Mouse (Mus musculus): ENCODE measurements at regions not wholly inside any gene's neighbourhood (a gene's known extent, or its start where the extent isn't known, plus 50 kb on each side); places are given as distances from the start of the nearest gene placed in this dataset.
A peak's percentile ranks its signal among the peaks of the same experiment; 100 is the strongest.

DNA sequence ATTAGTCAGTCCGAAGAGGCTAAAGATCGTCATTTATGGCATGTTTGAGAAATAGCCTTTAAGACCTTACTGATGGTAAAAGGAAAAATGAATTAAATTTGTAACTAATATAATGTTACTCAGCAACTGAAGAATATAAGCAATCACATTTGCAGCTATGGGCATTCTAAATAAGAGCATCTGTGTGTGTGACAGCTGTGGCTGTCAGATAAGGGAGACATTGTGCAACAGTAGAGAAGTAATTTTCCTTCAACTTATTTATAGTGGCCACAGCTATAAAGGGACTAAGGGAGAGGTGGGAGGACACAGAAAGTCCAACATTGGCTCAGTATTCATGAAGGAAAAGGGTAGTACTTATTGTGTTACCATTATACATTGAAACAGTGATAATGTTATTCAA is 591.8 kb upstream of the Fat1 start:
- Histone ChIP-seq H3K4me2 (no peak overlapping the region), H3K9ac (no peak overlapping the region), H3K9me3 (no peaks in the 10 kb centered on the region), H3K27ac (no peak overlapping the region), H3K4me3 (no peak overlapping the region), H3K27me3 (no peaks in the 10 kb centered on the region), H3K36me3 (no peaks in the 10 kb centered on the region), H3K4me1 (no peaks in the 10 kb centered on the region)
- no peak for ATAC-seq (ENCODE audit: insufficient number of reproducible peaks, low FRiP score, low TSS enrichment, low read depth)
- 73% methylated on average over 2 of the region's 2 CpGs for WGBS

GRCm38 (mm10) chr8:44343924-44344323 is 591.3 kb upstream of the Fat1 start:
- WGBS, result 35% methylated on average over 2 of the region's 2 CpGs
- no peak for ATAC-seq (ENCODE audit: insufficient number of reproducible peaks, low FRiP score, low TSS enrichment, low read depth)
- H3K4me2 ChIP-seq, result no peak overlapping the region

DNA sequence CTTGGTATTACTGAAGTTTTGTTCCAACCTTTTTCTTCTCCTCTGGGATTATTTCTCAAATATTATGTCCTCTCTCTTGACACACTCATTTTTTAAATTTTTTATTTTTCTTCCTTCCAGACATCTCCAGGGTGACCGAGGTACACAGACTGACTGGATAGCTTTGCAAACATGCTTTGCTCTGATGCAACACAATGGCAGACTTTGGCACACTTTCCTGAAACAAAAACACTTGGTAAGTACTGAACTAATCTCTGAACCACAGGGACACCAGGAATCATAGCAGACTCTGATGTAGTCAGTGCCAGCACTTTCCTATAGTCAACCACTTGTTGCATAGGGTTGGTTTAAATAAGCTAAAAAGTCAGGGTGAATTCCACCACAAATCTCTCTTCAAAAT is 587.8 kb upstream of the Fat1 start:
- H3K27ac ChIP-seq, result no peak overlapping the region
- no peaks in the 10 kb centered on the region for H3K27me3 ChIP-seq
- no peaks in the 10 kb centered on the region for H3K4me1 ChIP-seq
- no peak overlapping the region for H3K4me3 ChIP-seq
- 74% methylated on average over 1 of the region's 1 CpGs for WGBS
- H3K9me3 ChIP-seq, result no peaks in the 10 kb centered on the region
- H3K36me3 ChIP-seq, result no peaks in the 10 kb centered on the region
- H3K4me2 ChIP-seq, result no peak overlapping the region
- H3K9ac ChIP-seq, result no peak overlapping the region
- no peak for ATAC-seq (ENCODE audit: insufficient number of reproducible peaks, low FRiP score, low TSS enrichment, low read depth)

More at GRCm38 (mm10) chr8:44343924-44344323, 591.3 kb upstream of the Fat1 start:
- Histone ChIP-seq H3K36me3 (no peaks in the 10 kb centered on the region), H3K9ac (no peak overlapping the region), H3K4me1 (no peaks in the 10 kb centered on the region), H3K27ac (no peak overlapping the region), H3K4me3 (no peak overlapping the region), H3K9me3 (no peaks in the 10 kb centered on the region), H3K27me3 (no peaks in the 10 kb centered on the region)

DNA sequence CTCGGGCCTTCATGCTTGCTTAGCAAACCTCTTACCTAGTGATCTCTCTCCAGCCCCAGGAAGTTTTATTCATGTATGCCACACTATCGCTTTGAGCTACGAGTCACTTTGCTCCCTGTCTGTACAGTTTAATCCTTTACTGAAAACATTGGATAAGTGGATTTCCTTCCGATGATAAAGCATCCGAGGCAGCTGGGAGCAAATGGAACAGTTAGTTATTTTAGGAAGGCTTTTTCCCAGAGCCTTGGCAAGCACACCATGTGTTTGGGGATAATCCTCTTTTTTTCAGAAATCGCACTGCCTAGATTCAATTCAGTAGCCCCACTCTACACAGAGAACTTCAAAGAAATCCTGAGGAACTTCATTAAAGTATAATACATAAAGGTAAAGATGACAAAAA is 561.3 kb upstream of the Fat1 start:
- Histone ChIP-seq H3K27me3 (no peaks in the 10 kb centered on the region), H3K4me1 (no peaks in the 10 kb centered on the region), H3K9me3 (no peaks in the 10 kb centered on the region), H3K9ac (no peak overlapping the region), H3K4me3 (no peak overlapping the region), H3K36me3 (no peaks in the 10 kb centered on the region), H3K27ac (no peak overlapping the region), H3K4me2 (no peak overlapping the region)
- no peak for ATAC-seq (ENCODE audit: insufficient number of reproducible peaks, low FRiP score, low TSS enrichment, low read depth)
- 72% methylated on average over 6 of the region's 6 CpGs for whole genome bisulfite sequencing

DNA sequence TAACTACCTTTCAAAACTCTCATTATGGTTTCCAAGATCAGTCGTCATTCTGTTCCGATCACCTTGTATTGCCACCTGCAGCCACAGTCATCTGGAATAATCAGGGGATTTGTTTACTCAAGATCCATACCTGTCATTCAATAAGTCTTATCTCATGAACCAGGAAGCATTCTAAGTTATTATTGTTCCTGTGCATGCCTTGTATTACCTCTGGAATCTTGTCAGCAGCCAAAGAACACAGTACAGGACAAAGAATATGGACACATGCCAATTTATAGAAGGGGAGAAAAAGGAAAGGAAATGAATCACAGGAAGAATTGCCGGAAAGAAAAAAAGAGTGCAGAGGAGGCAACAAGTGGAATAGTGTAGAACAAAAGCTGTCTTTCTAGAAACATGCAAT is 557.5 kb upstream of the Fat1 start:
- Histone ChIP-seq H3K4me3 (no peak overlapping the region), H3K9me3 (no peaks in the 10 kb centered on the region), H3K27ac (no peak overlapping the region), H3K36me3 (no peaks in the 10 kb centered on the region), H3K27me3 (no peaks in the 10 kb centered on the region), H3K4me1 (no peaks in the 10 kb centered on the region), H3K4me2 (no peak overlapping the region), H3K9ac (no peak overlapping the region)
- no peak for ATAC-seq (ENCODE audit: insufficient number of reproducible peaks, low FRiP score, low TSS enrichment, low read depth)
- 72% methylated on average over 3 of the region's 3 CpGs for WGBS

DNA sequence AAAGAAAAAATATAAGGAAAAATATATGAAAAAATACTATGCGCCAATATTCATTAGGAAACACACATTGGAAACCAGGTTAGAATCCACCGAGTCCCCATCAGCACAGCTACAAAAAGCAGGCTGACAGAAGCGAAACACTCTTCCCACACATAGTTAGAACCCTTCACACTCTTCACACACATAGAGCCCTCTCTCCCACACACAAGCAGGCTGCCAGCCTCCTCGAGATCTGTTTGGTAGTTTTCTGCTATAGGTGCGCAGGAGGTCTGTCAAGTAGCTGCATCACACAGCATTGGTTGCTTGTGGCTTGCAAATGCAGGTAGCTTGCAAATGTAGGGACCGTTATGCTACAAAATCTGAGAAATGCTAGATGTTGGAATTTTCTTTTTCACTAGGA is 526.8 kb upstream of the Fat1 start:
- Histone ChIP-seq H3K4me2 (no peak overlapping the region), H3K36me3 (no peaks in the 10 kb centered on the region), H3K4me3 (no peak overlapping the region), H3K4me1 (no peaks in the 10 kb centered on the region), H3K27ac (no peak overlapping the region), H3K27me3 (no peaks in the 10 kb centered on the region), H3K9me3 (no peaks in the 10 kb centered on the region), H3K9ac (no peak overlapping the region)
- WGBS, result 90% methylated on average over 6 of the region's 6 CpGs
- no peak for ATAC-seq (ENCODE audit: insufficient number of reproducible peaks, low FRiP score, low TSS enrichment, low read depth)

DNA sequence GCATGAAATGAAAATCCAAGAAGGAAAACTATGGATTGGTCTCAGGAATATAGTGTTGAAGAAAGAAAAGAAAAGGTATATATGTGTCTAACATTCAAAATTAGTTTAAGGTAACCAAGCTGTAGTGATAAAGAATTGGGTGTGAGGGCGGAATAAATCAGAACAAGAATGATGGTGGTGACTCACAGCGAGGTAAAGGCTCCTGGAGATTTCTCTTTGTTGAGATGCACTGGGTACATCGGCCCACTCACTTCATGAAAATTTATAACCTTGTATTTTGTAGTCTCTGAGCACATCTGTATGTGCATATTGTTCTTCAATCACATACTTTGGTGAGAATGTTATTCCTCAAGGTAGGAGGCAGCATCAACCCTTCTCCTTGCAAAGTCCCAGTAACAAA is 525.0 kb upstream of the Fat1 start:
- Histone ChIP-seq H3K27ac (no peak overlapping the region), H3K9ac (no peak overlapping the region), H3K4me3 (no peak overlapping the region), H3K4me2 (no peak overlapping the region), H3K4me1 (no peaks in the 10 kb centered on the region), H3K9me3 (no peaks in the 10 kb centered on the region), H3K27me3 (no peaks in the 10 kb centered on the region), H3K36me3 (no peaks in the 10 kb centered on the region)
- WGBS, result 87% methylated on average over 3 of the region's 3 CpGs
- ATAC-seq (ENCODE audit: insufficient number of reproducible peaks, low FRiP score, low TSS enrichment, low read depth), result no peak

DNA sequence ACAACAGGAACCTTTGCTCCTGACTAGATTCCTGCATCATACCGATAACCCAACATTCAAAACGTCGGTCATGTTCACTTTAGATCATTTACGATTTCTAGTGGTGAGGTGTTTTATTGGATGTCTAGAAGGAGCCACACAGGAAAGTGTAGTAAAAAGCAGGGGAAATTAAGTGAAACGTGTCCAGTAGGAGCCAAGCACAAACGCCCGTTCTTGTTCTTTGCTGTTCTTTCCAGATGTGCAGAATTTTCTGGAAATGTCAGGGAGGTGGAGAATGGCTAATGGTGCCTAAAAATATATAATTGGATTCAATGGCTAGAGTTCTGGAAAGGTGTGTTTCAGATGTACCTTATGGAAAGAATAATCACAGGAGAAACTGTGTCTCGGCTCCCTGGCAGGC is 517.2 kb upstream of the Fat1 start:
- Histone ChIP-seq H3K4me3 (no peak overlapping the region), H3K9ac (no peak overlapping the region), H3K27me3 (no peaks in the 10 kb centered on the region), H3K27ac (peak overlapping the region; percentile 71), H3K9me3 (no peaks in the 10 kb centered on the region), H3K4me1 (no peaks in the 10 kb centered on the region), H3K36me3 (no peaks in the 10 kb centered on the region), H3K4me2 (no peak overlapping the region)
- ATAC-seq (ENCODE audit: insufficient number of reproducible peaks, low FRiP score, low TSS enrichment, low read depth), result peak; percentile 80
- WGBS, result 31% methylated on average over 8 of the region's 8 CpGs

- Histone ChIP-seq H3K4me3 (no peak overlapping the region), H3K4me2 (no peak overlapping the region), H3K4me1 (peaks cover 3% of the 10 kb centered on the region; the same call in 1 of the 2 replicates), H3K9me3 (no peaks in the 10 kb centered on the region), H3K36me3 (no peaks in the 10 kb centered on the region), H3K9ac (no peak overlapping the region), H3K27ac (no peak overlapping the region), H3K27me3 (no peaks in the 10 kb centered on the region)
- WGBS, result 40% methylated on average over 3 of the region's 3 CpGs
- no peak for ATAC-seq (ENCODE audit: insufficient number of reproducible peaks, low FRiP score, low TSS enrichment, low read depth)
These were observed 479.8 kb upstream of the Fat1 start for GRCm38 (mm10) chr8:44455433-44455832.

DNA sequence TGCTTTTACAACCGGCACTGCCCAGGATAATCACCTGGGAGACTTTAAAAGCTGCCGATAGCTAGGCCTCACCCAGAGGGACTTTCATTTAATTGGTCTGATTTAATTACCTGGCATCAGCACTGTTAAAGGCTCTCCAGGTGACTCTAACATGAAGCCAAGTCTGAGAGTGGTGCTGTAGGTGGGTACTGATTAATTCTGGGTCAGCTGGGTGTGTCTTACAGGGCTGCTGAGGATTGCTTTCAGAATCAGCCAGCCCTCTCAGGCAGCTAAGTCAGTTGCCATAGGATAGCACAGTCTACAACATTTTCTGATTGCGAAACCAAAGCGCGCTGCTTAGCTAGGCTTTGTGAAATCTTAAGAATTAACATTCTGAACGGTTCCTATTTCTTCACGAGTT is 478.9 kb upstream of the Fat1 start:
- H3K4me2 ChIP-seq, result no peak overlapping the region
- peaks cover 3% of the 10 kb centered on the region; the same call in 1 of the 2 replicates for H3K4me1 ChIP-seq
- H3K9me3 ChIP-seq, result no peaks in the 10 kb centered on the region
- ATAC-seq (ENCODE audit: insufficient number of reproducible peaks, low FRiP score, low TSS enrichment, low read depth), result no peak
- H3K9ac ChIP-seq, result no peak overlapping the region
- 51% methylated on average over 7 of the region's 7 CpGs for WGBS
- no peak overlapping the region for H3K4me3 ChIP-seq
- no peaks in the 10 kb centered on the region for H3K36me3 ChIP-seq
- no peaks in the 10 kb centered on the region for H3K27me3 ChIP-seq
- no peak overlapping the region for H3K27ac ChIP-seq

DNA sequence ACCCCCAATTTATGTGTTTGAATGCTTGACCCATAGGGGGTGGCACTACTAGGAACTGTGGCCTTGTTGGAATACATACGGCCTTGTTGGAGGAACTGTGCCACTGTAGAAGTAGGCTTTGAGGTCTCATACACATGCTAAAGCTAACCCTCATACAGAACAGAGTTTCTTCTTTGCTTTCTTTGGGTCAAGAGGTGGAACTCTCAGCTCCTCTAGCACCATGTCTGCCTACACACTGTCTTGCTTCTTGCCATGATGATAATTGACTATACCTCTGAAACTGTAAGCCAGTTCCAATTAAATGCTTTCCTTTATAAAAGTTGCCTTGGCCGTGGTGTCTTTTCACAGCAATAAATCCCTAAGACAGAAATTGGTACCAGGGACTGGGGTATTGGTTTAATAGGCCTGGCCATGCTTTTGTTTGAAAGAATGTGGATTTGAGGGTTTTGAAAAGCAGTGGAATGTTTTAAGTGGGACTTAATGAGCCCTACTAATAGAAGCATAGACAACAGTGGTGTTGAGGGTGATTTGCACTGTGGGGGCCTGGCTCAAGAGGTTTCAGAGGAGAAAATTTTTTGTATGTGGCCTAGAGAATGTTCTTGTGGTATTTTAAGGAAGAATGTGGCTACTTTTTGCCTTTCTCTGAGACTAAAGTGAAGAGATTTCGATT is 468.7 kb upstream of the Fat1 start:
- WGBS, result 54% methylated on average over 3 of the region's 3 CpGs
- Histone ChIP-seq H3K4me2 (no peak overlapping the region), H3K36me3 (no peaks in the 10 kb centered on the region), H3K9ac (no peak overlapping the region), H3K4me3 (no peak overlapping the region), H3K4me1 (no peaks in the 10 kb centered on the region), H3K9me3 (no peaks in the 10 kb centered on the region), H3K27me3 (no peaks in the 10 kb centered on the region), H3K27ac (no peak overlapping the region)
- no peak for ATAC-seq (ENCODE audit: insufficient number of reproducible peaks, low FRiP score, low TSS enrichment, low read depth)

- Histone ChIP-seq H3K4me1 (no peaks in the 10 kb centered on the region), H3K27ac (no peak overlapping the region), H3K27me3 (no peaks in the 10 kb centered on the region), H3K36me3 (no peaks in the 10 kb centered on the region), H3K4me2 (no peak overlapping the region), H3K4me3 (no peak overlapping the region), H3K9me3 (no peaks in the 10 kb centered on the region), H3K9ac (no peak overlapping the region)
- no peak for ATAC-seq (ENCODE audit: insufficient number of reproducible peaks, low FRiP score, low TSS enrichment, low read depth)
- WGBS, result 43% methylated on average over 1 of the region's 1 CpGs
These were observed 422.4 kb upstream of the Fat1 start for GRCm38 (mm10) chr8:44512876-44513275.

DNA sequence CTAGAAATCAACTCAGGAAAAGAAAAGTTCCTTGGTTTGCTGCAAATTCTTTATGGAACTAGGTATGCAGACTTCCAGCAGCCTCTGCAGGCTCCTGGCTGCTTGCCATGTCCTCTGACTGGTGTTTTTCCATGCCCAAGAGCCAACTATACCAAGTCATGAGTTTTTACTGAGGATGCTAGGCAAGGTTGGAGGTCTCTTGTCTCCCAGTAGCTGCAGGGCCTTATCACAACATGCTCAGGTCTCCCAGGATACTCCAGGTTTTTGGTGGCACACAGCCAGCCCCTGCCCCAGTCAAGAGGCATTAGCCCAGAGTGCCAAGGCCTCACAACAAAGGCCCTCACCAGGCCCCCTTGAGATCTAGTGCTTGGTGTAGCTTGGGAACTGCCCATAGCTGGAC is 409.3 kb upstream of the Fat1 start:
- Histone ChIP-seq H3K9me3 (no peaks in the 10 kb centered on the region), H3K36me3 (no peaks in the 10 kb centered on the region), H3K9ac (no peak overlapping the region), H3K4me2 (no peak overlapping the region), H3K27ac (peak overlapping the region; percentile 47; the same call in 1 of the 2 replicates), H3K27me3 (no peaks in the 10 kb centered on the region), H3K4me1 (peaks cover 7% of the 10 kb centered on the region; the same call in 1 of the 2 replicates), H3K4me3 (no peak overlapping the region)
- ATAC-seq (ENCODE audit: insufficient number of reproducible peaks, low FRiP score, low TSS enrichment, low read depth), result no peak
